ENCODE assay signal across 9 mouse cellular contexts in the genomic region with DNA sequence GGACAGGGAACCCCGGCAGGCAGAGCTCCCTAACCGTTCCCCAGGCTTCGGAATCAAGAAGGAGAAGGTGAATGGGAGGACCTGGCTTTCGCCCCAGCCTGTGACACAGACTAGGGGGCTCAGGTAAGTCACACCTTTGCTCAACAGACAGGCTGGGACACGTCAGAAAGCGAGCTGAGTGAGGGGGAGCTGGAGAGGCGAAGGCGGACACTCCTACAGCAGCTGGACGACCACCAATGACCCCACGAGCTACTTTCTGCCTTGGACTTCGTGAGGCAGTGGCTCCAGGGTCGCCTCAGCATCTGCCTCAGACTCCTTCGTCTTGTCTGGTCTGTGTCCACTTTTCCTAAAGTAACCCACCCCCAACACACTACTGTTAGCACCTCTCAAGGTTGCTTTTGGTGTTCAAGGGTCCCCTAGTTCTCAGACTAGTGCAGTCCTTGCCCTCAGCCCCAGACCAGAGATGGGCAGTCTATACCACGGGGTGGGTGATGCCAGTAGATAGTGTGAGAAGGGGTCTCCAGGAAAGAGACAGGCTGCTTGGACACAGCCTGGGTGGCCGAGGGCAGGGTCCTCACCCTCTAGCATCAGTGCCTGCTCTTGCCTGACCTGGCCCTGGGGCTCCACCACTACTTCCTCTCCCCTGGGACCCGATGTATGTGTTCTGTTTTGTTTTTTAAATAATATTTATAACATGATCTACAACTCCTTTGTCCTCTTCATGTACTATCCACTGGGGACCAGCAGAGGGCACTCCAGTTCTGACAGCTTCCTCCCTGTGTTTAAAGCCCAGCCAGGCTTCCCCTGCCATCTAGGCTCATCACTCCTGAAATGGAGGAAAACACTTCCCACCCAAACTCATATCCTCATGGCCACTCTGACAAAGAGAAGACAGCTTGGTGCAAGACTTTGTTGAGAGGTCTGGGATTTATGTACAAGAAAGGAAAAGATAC. TPM values are rescaled to one million over a fixed set of nuclear protein-coding genes. Genes with fewer than 3 reads are reported as not detected.
DNase-seq lines count a peak whose midpoint lies in the region; ATAC-seq and TF ChIP-seq lines count a peak whose summit lies in the region.
"Had no signal": no experiment of that assay in that cellular context is flagged by ENCODE, and none has a peak within 500 bp of the region (broad histone marks: within the 10 kb centered on the region; RNA-seq: fewer than 3 reads in every experiment).

No protein-coding gene starts in this region.

- no peaks in the 10 kb centered on the region for H3K79me2 ChIP-seq in CH12.LX (replicated peaks; ENCODE audit: control insufficient read depth, extremely low read depth, insufficient read depth, poor library complexity, severe bottlenecking)

- no peaks in the 10 kb centered on the region; a peak in 1 of 4 replicates for H3K4me1 ChIP-seq in CH12.LX (ENCODE audit: control insufficient read depth in 1 of 2, insufficient read depth in 2 of 2)
- peaks cover 46% of the 10 kb centered on the region for H3K4me1 ChIP-seq in brown adipose tissue, adult 24 weeks (ENCODE audit: control insufficient read depth, insufficient read depth, insufficient read length, low read length)
- H3K4me1 ChIP-seq in forebrain, embryonic 13.5 days, result no peaks in the 10 kb centered on the region
- peaks cover 43% of the 10 kb centered on the region for H3K4me1 ChIP-seq in lung, adult 2 months (ENCODE audit: control insufficient read depth, insufficient read depth, low read length)
- no peaks in the 10 kb centered on the region for H3K4me1 ChIP-seq in thymus, adult 2 months (replicated peaks; ENCODE audit: control insufficient read depth, insufficient read depth, low read length)

- no peak overlapping the region for H3K27ac ChIP-seq in CH12.LX (ENCODE audit: insufficient read depth, low read depth)
- peak overlapping the region; percentile 84 for H3K27ac ChIP-seq in brown adipose tissue, adult 24 weeks (replicated peaks; ENCODE audit: low read depth, low read length)
- H3K27ac ChIP-seq in forebrain, embryonic 13.5 days, result peak overlapping the region; percentile 85
- no peak overlapping the region for H3K27ac ChIP-seq in thymus, adult 2 months (ENCODE audit: control insufficient read depth, insufficient read depth, low read length)

- peak; percentile 88 for TF ChIP-seq RAD21 in CH12.LX (IDR thresholded peaks at IDR 0.05; ENCODE audit: low read depth, low read length)

- H3K4me2 ChIP-seq in CH12.LX (ENCODE audit: insufficient read depth, low read depth, poor library complexity, severe bottlenecking), result no peak overlapping the region
- no peak overlapping the region for H3K4me2 ChIP-seq in forebrain, embryonic 13.5 days

- peaks cover 65 to 96% of the 10 kb centered on the region in 2 experiments for H3K36me3 ChIP-seq in CH12.LX (replicated peaks in 1 of 2; ENCODE audit: control insufficient read depth in 1 of 2, insufficient read depth in 1 of 2, low read length in 1 of 2)
- H3K36me3 ChIP-seq in forebrain, embryonic 13.5 days (ENCODE audit: poor library complexity, severe bottlenecking), result peaks cover 97% of the 10 kb centered on the region
- H3K36me3 ChIP-seq in thymus, adult 2 months (ENCODE audit: control insufficient read depth, insufficient read depth, low read length), result peaks cover 19% of the 10 kb centered on the region

- TF ChIP-seq POLR2A in CH12.LX (IDR thresholded peaks at IDR 0.05; ENCODE audit: low read depth, low read length), result peak; percentile 4; the same call in 1 of the 2 replicates
- TF ChIP-seq POLR2A in lung, adult 2 months (IDR thresholded peaks at IDR 0.05; ENCODE audit: borderline replicate concordance, extremely low read depth, low read depth, low read length), result no peak
- TF ChIP-seq POLR2A in thymus, adult 2 months (IDR thresholded peaks at IDR 0.05; ENCODE audit: control insufficient read depth, extremely low read depth, insufficient read depth, low read length, poor library complexity), result no peak

- no peaks in the 10 kb centered on the region for H3K9me3 ChIP-seq in CH12.LX (replicated peaks; ENCODE audit: low read length)
- no peaks in the 10 kb centered on the region for H3K9me3 ChIP-seq in forebrain, embryonic 13.5 days (replicated peaks)

- no peak overlapping the region for H3K4me3 ChIP-seq in CH12.LX (replicated peaks in 1 of 3; ENCODE audit: low read depth in 2 of 3, low read length in 2 of 3, poor library complexity in 1 of 3)
- H3K4me3 ChIP-seq in brown adipose tissue, adult 24 weeks (ENCODE audit: insufficient read depth, low read depth, low read length), result no peak overlapping the region
- H3K4me3 ChIP-seq in forebrain, embryonic 13.5 days, result no peak overlapping the region
- H3K4me3 ChIP-seq in lung, adult 2 months (replicated peaks; ENCODE audit: extremely low read depth, low read depth, low read length), result no peak overlapping the region
- no peak overlapping the region for H3K4me3 ChIP-seq in thymus, adult 2 months (ENCODE audit: control insufficient read depth, insufficient read depth, low read length)

- dilution Hi-C loops in CH12.LX (cut with MboI; ENCODE audit: extremely low pct_ligation_motif_present, extremely low pct_unique_long_range_greater_than_20kb, low sequenced_read_pairs), result no loop called here

- intact Hi-C loops in heart, postnatal 10 days (cut with DNase I), result loop anchor here (1.0 kb wide), 2 partner anchors 17 to 54 kb away; a partner anchor contains a TSS

- 83% methylated on average over 16 of the region's 16 CpGs for WGBS in forebrain, embryonic 13.5 days
- 70% methylated on average over 16 of the region's 16 CpGs for WGBS in lung, adult 2 months
- 87% methylated on average over 16 of the region's 16 CpGs for WGBS in thymus, adult 2 months

- H3K9ac ChIP-seq in CH12.LX (ENCODE audit: insufficient read depth, low read depth), result no peak overlapping the region
- 0 out of 2 replicates have a peak overlapping the region, but pooled peaks have one; percentile 17 for H3K9ac ChIP-seq in forebrain, embryonic 13.5 days

- in situ Hi-C loops in CH12.LX (cut with MboI; ENCODE audit: low pct_ligation_motif_present, low pct_unique_long_range_greater_than_20kb, low sequenced_read_pairs), result loop anchor here (10.0 kb wide), 1 partner anchor 58 kb away; a partner anchor contains a TSS

- no peaks in the 10 kb centered on the region for H3K27me3 ChIP-seq in CH12.LX (replicated peaks)
- no peaks in the 10 kb centered on the region for H3K27me3 ChIP-seq in forebrain, embryonic 13.5 days
- no peaks in the 10 kb centered on the region for H3K27me3 ChIP-seq in thymus, adult 2 months (ENCODE audit: control insufficient read depth, insufficient read depth, low read length)

- peak; percentile 92 for TF ChIP-seq CTCF in CH12.LX (conservative IDR thresholded peaks at IDR 0.05 in 1 of 2, IDR thresholded peaks at IDR 0.05 in 1 of 2; ENCODE audit: low read depth in 2 of 2, low read length in 2 of 2)
- peak; percentile 80 for TF ChIP-seq CTCF in lung, adult 2 months (IDR thresholded peaks at IDR 0.05; ENCODE audit: insufficient read depth, low read length)
- TF ChIP-seq CTCF in thymus, adult 2 months (IDR thresholded peaks at IDR 0.05; ENCODE audit: borderline replicate concordance, control insufficient read depth, extremely low read depth, insufficient read depth, low read length, poor library complexity), result peak; percentile 45; the same call in 1 of the 2 replicates

- peak; percentile 79 for DNase-seq in CH12.LX (ENCODE audit: extremely low read depth)
- peak; percentile 86 to 89 for DNase-seq in heart, postnatal 10 days
- DNase-seq in kidney, postnatal 36 days, result peak; percentile 85 to 89
- DNase-seq in lung, adult 2 months, result peak; percentile 69
- peak; percentile 40 for DNase-seq in ovary, adult 18-20 months (ENCODE audit: low spot score)
- peak; percentile 77 for DNase-seq in thymus, adult 2 months

- no peak for TF ChIP-seq EP300 in CH12.LX (IDR thresholded peaks at IDR 0.05; ENCODE audit: low read length)

- peak; percentile 65 for ATAC-seq in forebrain, embryonic 13.5 days

TF ChIP-seq in CH12.LX, 34 proteins besides CTCF, POLR2A, EP300 and RAD21:
- TF ChIP-seq SMC3 (IDR thresholded peaks at IDR 0.05; ENCODE audit: low read depth, low read length) (peak; percentile 95), TCF12 (IDR thresholded peaks at IDR 0.05; ENCODE audit: low read depth, low read length) (0 out of 2 replicates have a peak, but pooled peaks have one; percentile 12), SIN3A (IDR thresholded peaks at IDR 0.05; ENCODE audit: low read length) (no peak), ZC3H11A (IDR thresholded peaks at IDR 0.05; ENCODE audit: low read depth, low read length) (peak; percentile 88), ELF1 (IDR thresholded peaks at IDR 0.05; ENCODE audit: low read depth, low read length) (peak; percentile 44; the same call in 1 of the 2 replicates)

RNA-seq across cellular contexts. Expression of a gene that starts 20.9 kb away (rescaled TPM):
- total RNA-seq in CH12.LX (2012; rRNA removed) (0.04 TPM in 1 of 2 replicates, not detected in the other), CH12.LX (2014; rRNA removed) (not detected in 2 replicates)
- polyA plus RNA-seq in CH12.LX (2012; ENCODE audit: insufficient read length, low read depth), result 0.11 TPM in 1 of 2 replicates, not detected in the other
- polyA plus RNA-seq in brown adipose tissue, adult 24 weeks (2012; ENCODE audit: insufficient read depth, insufficient read length, missing spikeins), result not detected in 2 replicates
- polyA plus RNA-seq in forebrain, embryonic 13.5 days (2015; fragmentation: Nextera tagmentation; extraction: Ambion mirVana), result 0.28 TPM in 1 of 2 replicates, not detected in the other
- total RNA-seq in heart, postnatal 10 days (2021), result under 1 TPM; 0.14 to 0.15 TPM
- 0.05 TPM in 1 of 2 replicates, not detected in the other for polyA plus RNA-seq in lung, adult 2 months (2012; rRNA removed)
- polyA plus RNA-seq in thymus, adult 2 months (2012; rRNA removed), result 0.04 and 0.11 TPM in 2 replicates
- total RNA-seq: gastrocnemius, postnatal 36 days had no signal

RNA-seq across cellular contexts. Expression of a gene that starts 21.7 kb away (rescaled TPM):
- total RNA-seq in CH12.LX (2012; rRNA removed) (18.8 and 27.9 TPM in 2 replicates), CH12.LX (2014; rRNA removed) (11.7 and 14.3 TPM in 2 replicates)
- polyA plus RNA-seq in CH12.LX (2012; ENCODE audit: insufficient read length, low read depth), result 31.6 and 31.8 TPM in 2 replicates
- polyA plus RNA-seq in brown adipose tissue, adult 24 weeks (2012; ENCODE audit: insufficient read depth, insufficient read length, missing spikeins), result 17.9 and 18.5 TPM in 2 replicates
- polyA plus RNA-seq in forebrain, embryonic 13.5 days (2015; fragmentation: Nextera tagmentation; extraction: Ambion mirVana), result 98.6 and 107 TPM in 2 replicates
- total RNA-seq in heart, postnatal 10 days (2021), result 10 to 100 TPM; 30.5 to 38.7 TPM
- polyA plus RNA-seq in lung, adult 2 months (2012; rRNA removed), result 68.1 and 76.5 TPM in 2 replicates
- polyA plus RNA-seq in thymus, adult 2 months (2012; rRNA removed), result 29.3 and 37.0 TPM in 2 replicates

RNA-seq across cellular contexts. Expression of a gene that starts 53.7 kb away (rescaled TPM):
- total RNA-seq in CH12.LX (2012; rRNA removed) (28.6 and 28.8 TPM in 2 replicates), CH12.LX (2014; rRNA removed) (23.5 and 24.2 TPM in 2 replicates)
- polyA plus RNA-seq in CH12.LX (2012; ENCODE audit: insufficient read length, low read depth), result 49.3 and 50.6 TPM in 2 replicates
- polyA plus RNA-seq in brown adipose tissue, adult 24 weeks (2012; ENCODE audit: insufficient read depth, insufficient read length, missing spikeins), result 3.6 and 6.7 TPM in 2 replicates
- 8.1 and 8.2 TPM in 2 replicates for polyA plus RNA-seq in forebrain, embryonic 13.5 days (2015; fragmentation: Nextera tagmentation; extraction: Ambion mirVana)
- 10 to 100 TPM; 40.3 to 43.0 TPM for total RNA-seq in heart, postnatal 10 days (2021)
- 53.4 and 58.9 TPM in 2 replicates for polyA plus RNA-seq in lung, adult 2 months (2012; rRNA removed)
- polyA plus RNA-seq in thymus, adult 2 months (2012; rRNA removed), result 55.5 and 59.6 TPM in 2 replicates

Comparison
In these comparisons a context has a peak if more than half of its experiments do, and no peak if none do; other contexts are left out.
1. H3K27ac ChIP-seq: peak in brown adipose tissue, adult 24 weeks (single experiment) and forebrain, embryonic 13.5 days (single experiment); none in CH12.LX (single experiment) and thymus, adult 2 months (single experiment).
2. Peak in every context shown above with its lines, with median percentiles within 50 percentile points of each other: DNase-seq and CTCF ChIP-seq.